Comparison of ENCODE assay signal across 20 mouse cellular contexts in the genomic region with DNA sequence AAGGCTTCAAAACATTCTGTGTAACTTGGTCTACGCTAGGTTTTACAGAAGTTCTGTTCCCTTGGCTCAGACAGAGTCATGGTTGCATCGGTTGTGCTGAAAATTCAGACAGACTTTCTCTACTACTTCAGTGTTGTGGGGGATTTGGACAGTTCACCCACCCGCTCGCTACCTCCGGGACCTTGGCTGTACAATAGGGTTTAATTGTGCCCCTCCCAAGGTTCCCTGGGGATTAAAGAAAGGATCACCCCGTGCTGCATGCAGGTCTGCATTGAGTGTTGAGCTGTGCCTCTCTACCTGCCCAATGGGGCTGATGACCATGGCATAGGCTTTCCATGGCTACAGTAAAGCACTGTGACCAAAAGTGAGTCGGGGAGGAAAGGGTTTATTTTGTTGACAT. TPM values are rescaled to one million over a fixed set of nuclear protein-coding genes. Genes with fewer than 3 reads are reported as not detected.
DNase-seq lines count a peak whose midpoint lies in the region; ATAC-seq and TF ChIP-seq lines count a peak whose summit lies in the region.
"Had no signal": no experiment of that assay in that cellular context is flagged by ENCODE, and none has a peak within 500 bp of the region (broad histone marks: within the 10 kb centered on the region; RNA-seq: fewer than 3 reads in every experiment).

No protein-coding gene starts in this region.

- no peaks in the 10 kb centered on the region for H3K4me1 ChIP-seq in forebrain, embryonic 10.5 days
- H3K4me1 ChIP-seq in forebrain, postnatal 0 days (ENCODE audit: insufficient read depth) = no peaks in the 10 kb centered on the region
- H3K4me1 ChIP-seq in bone marrow macrophage, adult 2 months (ENCODE audit: control insufficient read depth, insufficient read depth, low read length) = peaks cover 64% of the 10 kb centered on the region
- H3K4me1 ChIP-seq in embryonic fibroblast, embryonic 13.5 days (ENCODE audit: control insufficient read depth, insufficient read depth, low read length) = peaks cover 10% of the 10 kb centered on the region
- H3K4me1 ChIP-seq: embryonic facial prominence, embryonic 12.5 days; hindbrain, embryonic 15.5 days had no signal

- DNase-seq in forebrain, embryonic 10.5 days (ENCODE audit: extremely low spot score, low spot score) = peak; percentile 4
- no peak for DNase-seq in forebrain, postnatal 0 days
- DNase-seq in heart, postnatal 4 days = peak; percentile 2
- DNase-seq in heart, postnatal 25 days (ENCODE audit: low spot score) = no peak
- no peak for DNase-seq in kidney, postnatal 14 days
- DNase-seq: adrenal gland, adult 8-10 months; adrenal gland, postnatal 36 days; cerebellum, postnatal 10 days; embryo, embryonic 11 days; gastrocnemius, postnatal 14 days; heart, postnatal 14 days; kidney, adult 8-10 months had no signal

- no peak for TF ChIP-seq POLR2A in bone marrow macrophage, adult 2 months (IDR thresholded peaks at IDR 0.05; ENCODE audit: borderline replicate concordance, low read depth, low read length)
- no peak for TF ChIP-seq POLR2A in embryonic fibroblast, embryonic 13.5 days (IDR thresholded peaks at IDR 0.05; ENCODE audit: low read depth, low read length)

- no peak overlapping the region for H3K27ac ChIP-seq in forebrain, embryonic 10.5 days
- H3K27ac ChIP-seq in forebrain, postnatal 0 days (ENCODE audit: low read depth, low read length) = no peak overlapping the region
- peak overlapping the region; percentile 51 for H3K27ac ChIP-seq in bone marrow macrophage, adult 2 months (ENCODE audit: insufficient read depth, low read depth, low read length)
- H3K27ac ChIP-seq in embryonic fibroblast, embryonic 13.5 days (ENCODE audit: insufficient read depth, low read length) = peak overlapping the region; percentile 91
- H3K27ac ChIP-seq: embryonic facial prominence, embryonic 12.5 days; hindbrain, embryonic 15.5 days had no signal

- intact Hi-C loops in heart, postnatal 25 days (cut with DNase I) = loop anchor here (5.0 kb wide), 1 partner anchor 40 kb away; a partner anchor contains a TSS

- peaks cover 22% of the 10 kb centered on the region for H3K36me3 ChIP-seq in forebrain, embryonic 10.5 days (replicated peaks)
- peaks cover 36% of the 10 kb centered on the region for H3K36me3 ChIP-seq in forebrain, postnatal 0 days (ENCODE audit: insufficient read depth)
- H3K36me3 ChIP-seq: G1E had no signal

- H3K27me3 ChIP-seq in forebrain, embryonic 10.5 days (ENCODE audit: poor library complexity, severe bottlenecking) = no peaks in the 10 kb centered on the region
- H3K27me3 ChIP-seq in forebrain, postnatal 0 days (ENCODE audit: insufficient read depth, low read length) = no peaks in the 10 kb centered on the region
- H3K27me3 ChIP-seq: embryonic facial prominence, embryonic 12.5 days; hindbrain, embryonic 15.5 days had no signal

- no peak overlapping the region for H3K4me2 ChIP-seq in forebrain, postnatal 0 days (ENCODE audit: low read depth)
- H3K4me2 ChIP-seq: embryonic facial prominence, embryonic 12.5 days; hindbrain, embryonic 15.5 days had no signal

- no peaks in the 10 kb centered on the region for H3K9me3 ChIP-seq in forebrain, embryonic 10.5 days
- no peaks in the 10 kb centered on the region for H3K9me3 ChIP-seq in forebrain, postnatal 0 days (ENCODE audit: low read length)
- H3K9me3 ChIP-seq: embryonic facial prominence, embryonic 12.5 days; G1E; hindbrain, embryonic 15.5 days had no signal

- ATAC-seq in forebrain, postnatal 0 days = no peak
- ATAC-seq: CD4-positive, CD25-positive, alpha-beta regulatory T cell, adult 4 months; forebrain, embryonic 14.5 days; intestine, embryonic 16.5 days had no signal

- 91% methylated on average over 7 of the region's 7 CpGs for WGBS in forebrain, embryonic 10.5 days
- WGBS in forebrain, postnatal 0 days = 92% methylated on average over 7 of the region's 7 CpGs

- no peak for TF ChIP-seq CTCF in forebrain, postnatal 0 days (IDR thresholded peaks at IDR 0.05; ENCODE audit: low read depth)
- no peak for TF ChIP-seq CTCF in bone marrow macrophage, adult 2 months (IDR thresholded peaks at IDR 0.05; ENCODE audit: low read depth, low read length)
- TF ChIP-seq CTCF in embryonic fibroblast, embryonic 13.5 days (IDR thresholded peaks at IDR 0.05; ENCODE audit: borderline replicate concordance, insufficient read depth, low read length) = no peak

- no peak overlapping the region for H3K4me3 ChIP-seq in forebrain, embryonic 10.5 days
- no peak overlapping the region for H3K4me3 ChIP-seq in forebrain, postnatal 0 days (ENCODE audit: low read depth, low read length)
- H3K4me3 ChIP-seq in bone marrow macrophage, adult 2 months (ENCODE audit: insufficient read depth, low read length) = no peak overlapping the region
- no peak overlapping the region for H3K4me3 ChIP-seq in embryonic fibroblast, embryonic 13.5 days (ENCODE audit: insufficient read depth, low read length)
- H3K4me3 ChIP-seq: embryonic facial prominence, embryonic 12.5 days; hindbrain, embryonic 15.5 days had no signal

- no peak overlapping the region for H3K9ac ChIP-seq in forebrain, postnatal 0 days
- H3K9ac ChIP-seq: embryonic facial prominence, embryonic 12.5 days; hindbrain, embryonic 15.5 days had no signal

RNA-seq across cellular contexts. Expression of a gene that starts 39.7 kb away (rescaled TPM):
- polyA plus RNA-seq in forebrain, embryonic 10.5 days (2016; fragmentation: Nextera tagmentation; extraction: Ambion mirVana) = 15.6 and 16.0 TPM in 2 replicates
- 94.1 and 118 TPM in 2 replicates for total RNA-seq in forebrain, postnatal 0 days (2014; rRNA removed)
- 41.4 and 61.8 TPM in 2 replicates for polyA plus RNA-seq in forebrain, postnatal 0 days (2015; fragmentation: Nextera tagmentation; extraction: Ambion mirVana)
- 10 to 100 TPM; 22.4 to 23.0 TPM for total RNA-seq in heart, postnatal 4 days (2021)
- total RNA-seq in heart, postnatal 25 days (2021) = 10 to 100 TPM; 24.6 to 28.1 TPM
- polyA plus RNA-seq in bone marrow macrophage, adult 2 months (2012; ENCODE audit: insufficient read depth, insufficient read length, missing spikeins) = 1,284 and 1,400 TPM in 2 replicates
- polyA plus RNA-seq in embryonic fibroblast, embryonic 13.5 days (2011; ENCODE audit: insufficient read length, low read depth, missing spikeins) = 19.3 and 26.0 TPM in 2 replicates
- polyA plus RNA-seq: G1E had no signal

Comparison
In these comparisons a context has a peak if more than half of its experiments do, and no peak if none do; other contexts are left out.
1. DNase-seq: peak in forebrain, embryonic 10.5 days (single experiment) and heart, postnatal 4 days (single experiment); none in forebrain, postnatal 0 days (single experiment), heart, postnatal 25 days (single experiment) and kidney, postnatal 14 days (single experiment).
2. H3K27ac ChIP-seq: peak in bone marrow macrophage, adult 2 months (single experiment) and embryonic fibroblast, embryonic 13.5 days (single experiment); none in forebrain, embryonic 10.5 days (single experiment) and forebrain, postnatal 0 days (single experiment).
3. RNA of a gene that starts 39.7 kb away (polyA plus RNA-seq): 1,284 to 1,400 TPM in bone marrow macrophage, adult 2 months; 41.4 to 61.8 TPM in forebrain, postnatal 0 days, 19.3 to 26.0 TPM in embryonic fibroblast, embryonic 13.5 days and 15.6 to 16.0 TPM in forebrain, embryonic 10.5 days; every median in the first group is over 10 times any median in the second.